Mouse (Mus musculus) C2C12 (cell line): ENCODE measurements around the gene 1700025G04Rik.

Source experiments
- CEBPB ChIP-seq: IDR thresholded peaks from one replicate; pipeline ENCODE4 v1.6.1; 2011; ENCODE audit warnings: low read depth, mild to moderate bottlenecking, control low read depth, moderate library complexity
- CTCF ChIP-seq: IDR thresholded peaks from one replicate; pipeline ENCODE4 v1.5.1; 2011; ENCODE audit not compliant: control insufficient read depth, insufficient read depth, insufficient read length
- MYOD1 ChIP-seq: IDR thresholded peaks from one replicate; pipeline ENCODE4 v1.6.1; 2011; ENCODE audit warnings: low read depth; ENCODE audit not compliant: control insufficient read depth, insufficient read length

- TF ChIP-seq CTCF (no peak), CEBPB (no peak), MYOD1 (no peak)
Observed at GRCm38 (mm10) chr1:152077171-152077715, 12.7 kb downstream of the 1700025G04Rik start.
